Mouse (Mus musculus): ENCODE results near the gene Alg5.

- no peak for TF ChIP-seq ZNF384 (IDR thresholded peaks at IDR 0.05; ENCODE audit: low read depth, low read length)
- no peak for TF ChIP-seq ZC3H11A (IDR thresholded peaks at IDR 0.05; ENCODE audit: borderline replicate concordance, low read depth, low read length)
Observed at GRCm38 (mm10) chr3:54708972-54709371, 26.4 kb upstream of the Alg5 start.

Measured in ES-E14 (cell line).